Mouse (Mus musculus) adrenal gland, postnatal 14 days (tissue): ENCODE data around the gene Angptl2. TPM values are rescaled to one million over a fixed set of nuclear protein-coding genes. Genes with fewer than 3 reads are reported as not detected.

Experiments used
- DNase-seq: peaks from one replicate; pipeline ENCODE4 v3.0.0; 2021; ENCODE audit warnings: mixed read lengths
- total RNA-seq: library from RNA; stranded (reverse); gene quantifications from 2 replicates; pipeline ENCODE4 v1.2.3, GENCODE M21; 2021

Angptl2 gene
- total RNA-seq, 1 experiment from 2014 or later = 35.6 TPM

GRCm38 (mm10) chr2:33230701-33231100 lies 14.8 kb downstream of the Angptl2 start:
- DNase-seq = no peak

- no peak for DNase-seq
Observed at GRCm38 (mm10) chr2:33231788-33232187, 15.9 kb downstream of the Angptl2 start.

GRCm38 (mm10) chr2:33232782-33233570 lies 17.1 kb downstream of the Angptl2 start:
- DNase-seq = no peak

- no peak for DNase-seq
Observed at GRCm38 (mm10) chr2:33233856-33234255, 18.0 kb downstream of the Angptl2 start.

- DNase-seq = no peak
Observed at GRCm38 (mm10) chr2:33234848-33235247, 19.0 kb downstream of the Angptl2 start.

GRCm38 (mm10) chr2:33237581-33237980 lies 21.7 kb downstream of the Angptl2 start:
- no peak for DNase-seq

- peak; percentile 32 for DNase-seq
Observed at GRCm38 (mm10) chr2:33244880-33245279, 29.0 kb downstream of the Angptl2 start.

GRCm38 (mm10) chr2:33245350-33245749 lies 29.5 kb downstream of the Angptl2 start:
- DNase-seq = peak; percentile 49

GRCm38 (mm10) chr2:33246841-33247240 lies 31.0 kb downstream of the Angptl2 start:
- DNase-seq = no peak

GRCm38 (mm10) chr2:33248549-33248948 lies 32.7 kb downstream of the Angptl2 start:
- no peak for DNase-seq

GRCm38 (mm10) chr2:33249922-33250633 lies 34.2 kb downstream of the Angptl2 start:
- no peak for DNase-seq

- no peak for DNase-seq
Observed at GRCm38 (mm10) chr2:33252751-33253150, 36.9 kb downstream of the Angptl2 start.

- peak; percentile 28 for DNase-seq
Observed at GRCm38 (mm10) chr2:33253572-33254190, 37.8 kb downstream of the Angptl2 start.

- DNase-seq = no peak
Observed at GRCm38 (mm10) chr2:33254318-33254985, 38.6 kb downstream of the Angptl2 start.

- no peak for DNase-seq
Observed at GRCm38 (mm10) chr2:33256769-33257537, 41.1 kb downstream of the Angptl2 start.

GRCm38 (mm10) chr2:33260772-33261171 lies 44.9 kb downstream of the Angptl2 start:
- DNase-seq = no peak

- no peak for DNase-seq
Observed at GRCm38 (mm10) chr2:33261475-33261874, 45.6 kb downstream of the Angptl2 start.

- no peak for DNase-seq
Observed at GRCm38 (mm10) chr2:33265793-33266192, 49.9 kb downstream of the Angptl2 start.

- DNase-seq = no peak
Observed at GRCm38 (mm10) chr2:33267075-33267474, 51.2 kb downstream of the Angptl2 start.

- peak; percentile 55 for DNase-seq
Observed at GRCm38 (mm10) chr2:33268384-33269131, 52.7 kb downstream of the Angptl2 start.

GRCm38 (mm10) chr2:33269132-33269493 lies 53.2 kb downstream of the Angptl2 start:
- no peak for DNase-seq
